Mouse (Mus musculus): ENCODE measurements at regions not wholly inside any gene's neighbourhood (a gene's known extent, or its start where the extent isn't known, plus 50 kb on each side); places are given as distances from the start of the nearest gene placed in this dataset.

DNA sequence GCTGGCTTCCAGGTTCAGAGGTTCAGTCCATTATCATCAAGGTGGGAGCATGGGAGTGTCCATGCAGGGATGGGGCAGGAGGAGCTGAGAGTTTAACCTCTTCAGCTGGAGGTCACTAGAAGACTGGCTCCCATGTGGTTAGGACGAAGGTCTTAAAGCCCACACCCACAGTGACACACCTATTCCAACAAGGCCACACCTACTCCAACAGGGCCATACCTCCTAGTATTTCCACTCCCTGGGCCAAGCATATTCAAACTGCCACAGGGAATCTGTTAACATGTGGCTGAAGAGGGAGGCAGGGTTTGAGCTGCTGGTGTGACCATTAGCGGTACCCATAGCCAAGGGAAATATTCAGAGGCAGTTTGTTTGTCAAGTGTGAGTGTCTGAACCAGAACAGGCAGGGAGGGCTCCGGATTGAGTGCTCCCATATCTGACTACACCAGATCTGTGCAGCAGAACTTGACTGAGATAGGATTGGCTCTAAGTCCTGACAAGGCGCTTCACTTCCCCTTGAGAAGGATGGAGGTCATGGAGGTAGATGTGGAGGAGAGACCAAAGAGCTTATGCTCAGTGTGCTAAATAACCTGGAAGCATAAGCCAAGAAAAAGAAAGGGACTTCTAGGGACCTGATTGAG is 51.6 kb upstream of the Kit start:
- TF ChIP-seq CTCF (conservative IDR thresholded peaks at IDR 0.05; ENCODE audit: insufficient read depth, insufficient read length, low read depth, low read length), result no peak
- TF ChIP-seq POLR2A (IDR thresholded peaks at IDR 0.05; ENCODE audit: low read depth, low read length), result no peak

Data from kidney, adult 2 months (tissue).